Mouse (Mus musculus): ENCODE measurements around the gene Rtn4rl1.

DNA sequence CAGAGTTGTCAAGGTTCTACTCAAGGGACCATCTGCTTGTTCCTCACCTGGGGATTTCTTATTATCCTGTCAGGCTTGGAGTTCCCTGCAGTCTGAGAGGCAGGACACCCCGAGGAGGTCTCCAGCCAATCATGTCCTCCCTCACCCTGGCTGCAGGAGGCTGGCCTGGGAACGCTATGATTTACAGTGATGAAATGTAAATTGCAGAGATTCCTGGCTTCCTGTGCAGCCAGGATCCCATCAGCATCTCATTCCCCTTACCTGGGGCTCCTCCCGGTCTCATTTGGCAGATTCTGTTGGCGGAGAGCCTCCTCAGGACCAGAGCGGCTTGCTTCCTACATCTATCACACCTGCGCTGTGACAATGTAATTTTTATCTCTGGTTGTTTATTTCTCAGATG is 35.7 kb downstream of the Rtn4rl1 start:
- no peak for TF ChIP-seq CTCF (IDR thresholded peaks at IDR 0.05; ENCODE audit: low read depth)
- TF ChIP-seq EP300 (optimal IDR thresholded peaks at IDR 0.05), result no peak

Measured in stomach, postnatal 0 days (tissue).